Mouse (Mus musculus) stomach, postnatal 0 days (tissue): ENCODE results near the gene Celf2. TPM values are rescaled to one million over a fixed set of nuclear protein-coding genes. Genes with fewer than 3 reads are reported as not detected.

ENCODE experiments used
- ATAC-seq: fragments of 200-750 bp; cut with Nextera tagmentation; 2 replicates; pipeline ENCODE4 v1.8.0; 2017; ENCODE audit not compliant: low FRiP score, low TSS enrichment
- DNase-seq: peaks from one replicate; pipeline ENCODE4 v3.0.0-alpha.2; 2016; ENCODE audit warnings: low spot score
- H3K27ac ChIP-seq: fragments of 300-500 bp; sonication (generic); replicated peaks from 2 replicates; pipeline ENCODE4 v1.5.1; 2014; ENCODE audit warnings: mild to moderate bottlenecking, control low read depth
- H3K27me3 ChIP-seq: fragments of 300-500 bp; sonication (generic); 2 replicates; pipeline ENCODE4 v1.6.1; 2014; ENCODE audit warnings: low read length; ENCODE audit not compliant: control insufficient read depth, insufficient read depth
- H3K36me3 ChIP-seq: fragments of 300-500 bp; sonication (generic); 2 replicates; pipeline ENCODE4 v1.6.1; 2014; ENCODE audit warnings: low read length, mixed read lengths; ENCODE audit not compliant: control insufficient read depth, insufficient read depth
- H3K4me1 ChIP-seq: fragments of 300-500 bp; sonication (generic); replicated peaks from 2 replicates; pipeline ENCODE4 v1.6.1; 2014; ENCODE audit warnings: antibody characterized with exemption; ENCODE audit not compliant: control insufficient read depth, insufficient read depth
- H3K4me2 ChIP-seq: fragments of 300-500 bp; sonication (generic); replicated peaks from 2 replicates; pipeline ENCODE4 v1.6.1; 2014; ENCODE audit warnings: low read depth, mild to moderate bottlenecking, control low read depth, moderate library complexity
- H3K4me3 ChIP-seq: fragments of 300-500 bp; sonication (generic); 2 replicates; pipeline ENCODE4 v1.5.1; 2014; ENCODE audit warnings: low read depth, low read length, control low read depth
- H3K9ac ChIP-seq: fragments of 300-500 bp; sonication (generic); 2 replicates; pipeline ENCODE4 v1.6.1; 2014; ENCODE audit warnings: mild to moderate bottlenecking, low read length, control low read depth, mixed read lengths
- H3K9me3 ChIP-seq: fragments of 300-500 bp; sonication (generic); 2 replicates; pipeline ENCODE4 v1.6.1; 2016; ENCODE audit warnings: low read length; ENCODE audit not compliant: control insufficient read depth
- CTCF ChIP-seq: IDR thresholded peaks from 2 replicates; pipeline ENCODE4 v1.5.1; 2016; ENCODE audit warnings: antibody characterized with exemption, low read depth, mild to moderate bottlenecking, moderate library complexity
- EP300 ChIP-seq: optimal IDR thresholded peaks from 2 replicates; pipeline ENCODE3; 2016; ENCODE audit warnings: antibody characterized with exemption
- whole genome bisulfite sequencing: fragments of 180-500 bp; shearing (Covaris S2); extraction: QIAGEN DNeasy Blood & Tissue Kit; methylation state at CpG from one replicate; pipeline ENCODE4 v1.1.7; 2014; 5-methylcytosine and 5-hydroxymethylcytosine counted together
- polyA plus RNA-seq: library from polyadenylated mRNA; unstranded; fragments of >200 nt; fragmentation: Nextera tagmentation; extraction: Ambion mirVana; gene quantifications from 2 replicates; pipeline ENCODE4 v1.2.1, GENCODE M21; 2015

Gene Celf2
- polyA plus RNA-seq, 1 experiment from 2014 or later = 23.4 TPM

GRCm38 (mm10) chr2:7112156-7112813 lies 397.1 kb downstream of the Celf2 start:
- Histone ChIP-seq H3K27ac (no peak overlapping the region), H3K4me2 (no peak overlapping the region), H3K9me3 (no peaks in the 10 kb centered on the region), H3K4me3 (no peak overlapping the region), H3K4me1 (no peaks in the 10 kb centered on the region), H3K9ac (no peak overlapping the region), H3K36me3 (no peaks in the 10 kb centered on the region), H3K27me3 (no peaks in the 10 kb centered on the region)
- 75% methylated on average over 4 of the region's 4 CpGs for WGBS
- ATAC-seq (no peak), DNase-seq (no peak)
- TF ChIP-seq EP300 (no peak), CTCF (no peak)

DNA sequence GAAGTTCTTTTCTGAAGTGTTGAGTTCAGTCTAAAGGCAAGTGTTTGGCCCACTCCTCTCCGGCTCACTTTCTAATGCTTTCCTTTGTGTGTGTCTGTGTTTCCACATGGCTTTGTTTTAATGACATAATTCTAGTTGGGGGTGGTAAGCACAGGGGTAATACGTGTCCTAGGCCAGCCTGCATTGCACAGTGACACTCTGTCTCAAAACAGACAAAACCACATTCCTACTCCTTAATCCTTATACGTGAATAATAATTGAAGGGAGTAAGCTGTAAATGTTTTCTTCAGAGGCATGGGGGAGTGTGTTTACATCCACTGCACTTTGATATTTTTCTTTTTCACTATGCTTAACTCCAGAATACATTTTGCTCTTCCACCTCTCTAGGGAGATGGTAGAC lies 415.9 kb downstream of the Celf2 start:
- Histone ChIP-seq H3K9ac (no peak overlapping the region), H3K27me3 (no peaks in the 10 kb centered on the region), H3K27ac (no peak overlapping the region), H3K9me3 (no peaks in the 10 kb centered on the region), H3K36me3 (no peaks in the 10 kb centered on the region), H3K4me2 (no peak overlapping the region), H3K4me1 (no peaks in the 10 kb centered on the region), H3K4me3 (no peak overlapping the region)
- 46% methylated on average over 3 of the region's 3 CpGs for WGBS
- no peak for DNase-seq
- no peak for ATAC-seq
- TF ChIP-seq EP300 = no peak
- TF ChIP-seq CTCF = no peak

GRCm38 (mm10) chr2:7092641-7093040 lies 416.7 kb downstream of the Celf2 start:
- H3K4me2 ChIP-seq = no peak overlapping the region
- ATAC-seq (no peak), DNase-seq (no peak)
- TF ChIP-seq EP300 = no peak
- TF ChIP-seq CTCF = no peak; the same call in 1 of the 2 replicates
- no peaks in the 10 kb centered on the region for H3K27me3 ChIP-seq
- no peaks in the 10 kb centered on the region for H3K4me1 ChIP-seq
- no peaks in the 10 kb centered on the region for H3K36me3 ChIP-seq
- H3K27ac ChIP-seq = no peak overlapping the region
- H3K4me3 ChIP-seq = no peak overlapping the region
- no peaks in the 10 kb centered on the region for H3K9me3 ChIP-seq
- no peak overlapping the region for H3K9ac ChIP-seq
- 92% methylated on average over 5 of the region's 5 CpGs for WGBS

DNA sequence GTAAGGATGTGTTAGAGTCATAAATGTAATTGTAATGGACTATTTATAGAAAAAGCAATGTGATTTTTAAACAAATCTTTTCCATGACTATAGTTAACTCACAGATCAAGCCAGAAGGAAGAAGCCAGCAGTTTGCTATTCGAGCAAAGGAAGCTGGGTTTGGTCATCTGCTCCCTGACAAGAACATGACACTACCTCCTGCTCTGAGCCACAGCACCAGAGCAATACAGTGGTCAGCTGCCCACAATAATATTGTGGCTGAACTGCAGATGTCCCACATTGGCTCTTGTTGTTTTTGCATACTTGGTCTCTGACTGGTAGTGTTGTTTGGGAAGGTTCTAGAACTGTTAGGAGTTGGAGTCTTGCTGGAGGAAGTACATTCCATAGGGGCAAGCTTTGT lies 418.9 kb downstream of the Celf2 start:
- H3K9ac ChIP-seq = no peak overlapping the region
- no peak overlapping the region for H3K27ac ChIP-seq
- H3K4me2 ChIP-seq = no peak overlapping the region
- H3K4me1 ChIP-seq = no peaks in the 10 kb centered on the region
- no peaks in the 10 kb centered on the region for H3K27me3 ChIP-seq
- DNase-seq (no peak), ATAC-seq (no peak)
- TF ChIP-seq CTCF = no peak
- no peak for TF ChIP-seq EP300
- 48% methylated on average over 1 of the region's 1 CpGs for WGBS
- no peaks in the 10 kb centered on the region for H3K9me3 ChIP-seq
- H3K36me3 ChIP-seq = no peaks in the 10 kb centered on the region
- H3K4me3 ChIP-seq = no peak overlapping the region

- Histone ChIP-seq H3K4me2 (no peak overlapping the region), H3K27me3 (no peaks in the 10 kb centered on the region), H3K4me1 (no peaks in the 10 kb centered on the region), H3K9ac (no peak overlapping the region), H3K27ac (no peak overlapping the region), H3K36me3 (no peaks in the 10 kb centered on the region), H3K9me3 (no peaks in the 10 kb centered on the region), H3K4me3 (no peak overlapping the region)
- TF ChIP-seq EP300 = no peak
- TF ChIP-seq CTCF = no peak
- WGBS = 16% methylated on average over 7 of the region's 7 CpGs
- DNase-seq = no peak
- ATAC-seq = no peak
Observed at GRCm38 (mm10) chr2:7089069-7089834, 420.1 kb downstream of the Celf2 start.

DNA sequence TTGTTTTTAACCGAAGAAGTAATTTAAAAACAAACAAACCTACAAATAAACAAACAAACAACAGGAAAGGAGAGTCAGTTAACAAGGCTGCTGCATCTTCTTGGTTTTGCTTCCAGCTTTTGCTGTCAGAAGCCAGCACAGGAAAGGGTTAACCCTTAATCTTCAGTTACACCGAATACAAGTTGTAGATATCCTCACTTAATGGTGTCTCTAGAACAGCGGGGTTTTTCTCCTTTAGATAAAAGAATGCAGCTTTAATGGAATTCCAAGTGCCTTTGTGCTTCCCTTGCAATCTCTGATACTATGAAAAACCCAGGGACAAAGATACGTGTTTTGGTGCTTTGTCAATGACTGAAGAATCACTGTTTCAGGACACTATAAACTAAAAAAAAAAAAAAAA lies 420.8 kb downstream of the Celf2 start:
- DNase-seq (no peak), ATAC-seq (no peak)
- Histone ChIP-seq H3K36me3 (no peaks in the 10 kb centered on the region), H3K27me3 (no peaks in the 10 kb centered on the region), H3K27ac (no peak overlapping the region), H3K4me2 (no peak overlapping the region), H3K4me3 (no peak overlapping the region), H3K9me3 (no peaks in the 10 kb centered on the region), H3K9ac (no peak overlapping the region), H3K4me1 (no peaks in the 10 kb centered on the region)
- WGBS = 28% methylated on average over 4 of the region's 4 CpGs
- TF ChIP-seq EP300 = no peak
- no peak for TF ChIP-seq CTCF
